Mouse (Mus musculus) brain, embryonic 14.5 days (tissue): ENCODE results near the gene St14. TPM values are rescaled to one million over a fixed set of nuclear protein-coding genes. Genes with fewer than 3 reads are reported as not detected.

ENCODE experiments used
- DNase-seq: peaks from one replicate; pipeline ENCODE4 v3.0.0-alpha.2; 2011; ENCODE audit warnings: low read depth
- CTCF ChIP-seq: fragments of 200-500 bp; IDR thresholded peaks from 2 replicates; pipeline ENCODE4 v1.5.1; 2012; ENCODE audit warnings: inconsistent platforms, mild to moderate bottlenecking, moderate library complexity, borderline replicate concordance; ENCODE audit not compliant: insufficient read depth, insufficient read length; ENCODE audit errors: extremely low read depth
- POLR2A ChIP-seq: fragments of 200-500 bp; IDR thresholded peaks from 2 replicates; pipeline ENCODE4 v1.6.1; 2012; ENCODE audit warnings: mild to moderate bottlenecking, inconsistent platforms, borderline replicate concordance; ENCODE audit not compliant: poor library complexity, insufficient read depth, insufficient read length, severe bottlenecking; ENCODE audit errors: extremely low read depth
- polyA plus RNA-seq: library from polyadenylated mRNA; depleted of rRNA; stranded (reverse); fragments of >200 nt; gene quantifications from 2 replicates; pipeline ENCODE4 v1.2.3, GENCODE M21; 2012

Gene St14
- polyA plus RNA-seq, 1 experiment, result 1.7 TPM

DNA sequence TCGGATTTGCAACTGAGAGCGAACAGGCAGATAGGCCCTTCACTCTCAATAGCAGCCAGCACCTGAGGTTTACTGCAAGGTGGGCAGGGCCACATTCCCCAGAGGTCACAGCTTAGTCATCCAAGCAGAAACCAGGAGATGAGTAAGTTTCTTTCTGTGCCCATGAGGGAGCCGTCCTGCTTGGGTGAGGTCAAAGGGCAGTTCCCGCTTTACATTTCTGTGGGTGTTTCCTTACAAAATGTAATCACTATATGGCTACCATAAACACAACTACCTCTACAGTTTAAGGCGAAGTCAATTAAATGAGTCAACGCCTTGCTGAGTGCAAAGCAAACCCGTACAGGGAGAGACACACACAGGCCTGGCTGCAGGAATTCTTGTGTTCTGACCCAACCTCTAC lies 16.5 kb upstream of the St14 start:
- no peak for DNase-seq
- TF ChIP-seq CTCF (no peak), POLR2A (no peak)

DNA sequence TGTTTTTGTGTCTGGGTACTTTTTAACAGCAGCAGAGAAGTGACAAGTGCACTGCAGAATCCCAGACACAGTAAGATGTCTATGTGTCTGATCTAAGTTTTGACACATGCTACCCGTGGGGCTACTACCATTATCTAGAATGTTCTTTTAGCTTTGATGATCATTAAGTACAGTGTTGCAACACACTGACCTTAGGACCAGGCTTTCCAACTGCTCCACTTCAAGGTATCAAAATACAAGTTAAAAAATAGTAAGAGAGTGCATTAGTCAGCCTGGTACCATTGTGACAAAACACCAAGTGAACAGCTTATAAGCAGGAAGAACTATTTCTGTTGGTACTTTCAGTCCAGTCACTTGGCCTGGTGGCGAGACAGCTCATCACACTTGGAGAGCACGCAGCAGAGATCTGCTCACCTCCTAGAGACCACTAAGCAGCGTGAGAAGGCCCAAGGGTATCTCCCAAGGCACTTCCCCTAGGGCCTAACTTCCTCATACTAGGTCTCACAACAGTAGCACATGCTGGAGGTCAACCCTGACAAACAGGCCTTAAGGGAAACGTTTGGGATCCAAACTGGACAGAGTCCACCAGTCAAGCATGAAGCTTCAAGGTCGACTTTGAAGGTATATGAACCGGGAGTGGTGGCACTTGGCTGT lies 13.7 kb upstream of the St14 start:
- TF ChIP-seq CTCF, result no peak
- TF ChIP-seq POLR2A, result no peak
- no peak for DNase-seq

DNA sequence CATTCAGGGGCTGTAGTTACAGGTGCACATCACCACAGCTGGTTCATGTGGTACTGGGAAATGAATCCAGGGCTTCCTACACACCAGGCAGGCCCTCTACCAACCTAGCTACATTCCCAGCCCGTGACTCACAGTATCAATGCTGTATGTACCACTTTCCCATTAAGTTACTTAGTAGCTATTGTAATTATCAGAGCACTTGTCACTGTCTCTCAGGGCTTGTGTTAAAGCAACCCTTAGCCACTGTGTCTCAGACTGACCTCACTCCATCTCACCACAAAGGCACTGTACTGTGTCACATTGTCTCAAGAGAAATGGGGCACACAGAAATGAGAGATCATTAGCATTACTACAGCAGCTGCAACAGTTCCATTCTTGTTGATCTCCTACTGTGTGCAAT lies 11.3 kb upstream of the St14 start:
- DNase-seq, result peak; percentile 17
- TF ChIP-seq POLR2A, result no peak
- no peak for TF ChIP-seq CTCF

DNA sequence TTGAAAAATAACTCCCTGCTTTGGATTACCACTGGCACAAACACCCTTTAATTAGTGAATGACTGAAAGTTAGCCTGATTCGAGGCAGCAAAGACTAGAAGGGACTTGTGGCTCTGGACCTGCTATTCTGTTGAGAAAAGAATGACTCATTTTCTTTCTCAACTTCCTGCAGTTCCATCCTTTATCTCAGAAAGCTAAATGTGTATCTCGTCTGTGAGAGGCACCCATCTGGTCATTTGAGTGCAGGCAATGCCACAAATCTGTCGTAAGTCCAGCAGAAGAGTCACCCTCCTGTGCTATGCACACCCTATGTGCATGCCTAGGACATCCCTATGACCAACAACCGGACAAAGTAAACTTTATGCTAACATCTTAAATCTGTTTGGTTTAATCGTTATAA lies 1.5 kb upstream of the St14 start:
- TF ChIP-seq CTCF (no peak), POLR2A (no peak)
- DNase-seq, result no peak

DNA sequence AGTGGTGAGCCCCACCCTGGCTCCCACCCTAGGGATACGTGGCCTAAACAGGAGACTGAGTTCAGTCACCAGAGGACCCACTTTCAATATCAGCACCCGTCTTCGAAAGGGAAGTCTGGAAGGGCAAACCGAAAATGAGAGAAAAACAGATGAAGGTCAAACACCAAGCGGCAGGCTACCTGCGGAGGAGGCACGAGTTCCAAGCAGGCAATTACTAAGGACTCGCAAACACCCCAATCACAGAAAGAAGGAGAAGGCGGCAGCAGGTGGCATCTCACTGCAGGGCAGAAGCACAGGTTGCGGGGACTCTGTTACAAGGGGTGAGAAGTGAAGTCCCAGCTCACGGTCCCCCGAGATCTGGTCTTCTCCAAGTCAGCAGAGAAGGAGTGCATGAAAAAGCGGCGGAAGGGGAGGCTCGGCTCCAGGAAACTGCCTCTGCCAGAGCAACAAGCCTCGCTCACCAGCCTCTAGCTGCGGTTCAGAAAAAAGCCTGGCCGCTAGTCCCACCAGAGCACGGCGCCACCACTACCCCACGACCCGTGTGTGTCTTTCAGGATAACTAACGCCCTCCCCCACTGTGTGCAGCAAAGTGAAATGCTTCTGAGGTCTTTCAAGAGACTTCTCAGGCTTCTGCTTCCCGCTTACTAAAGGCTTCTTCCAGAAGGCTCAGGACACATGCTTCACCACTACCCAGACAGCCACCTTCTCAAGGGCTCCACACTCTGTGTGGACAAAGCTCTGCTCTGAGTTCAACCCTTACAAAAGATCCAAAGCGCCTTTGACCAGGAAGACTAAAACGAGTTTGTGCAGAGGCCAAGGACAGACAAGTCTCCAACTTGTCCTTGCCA lies 1.1 kb downstream of the St14 start:
- TF ChIP-seq CTCF (no peak), POLR2A (no peak)
- peak; percentile 19 for DNase-seq

DNA sequence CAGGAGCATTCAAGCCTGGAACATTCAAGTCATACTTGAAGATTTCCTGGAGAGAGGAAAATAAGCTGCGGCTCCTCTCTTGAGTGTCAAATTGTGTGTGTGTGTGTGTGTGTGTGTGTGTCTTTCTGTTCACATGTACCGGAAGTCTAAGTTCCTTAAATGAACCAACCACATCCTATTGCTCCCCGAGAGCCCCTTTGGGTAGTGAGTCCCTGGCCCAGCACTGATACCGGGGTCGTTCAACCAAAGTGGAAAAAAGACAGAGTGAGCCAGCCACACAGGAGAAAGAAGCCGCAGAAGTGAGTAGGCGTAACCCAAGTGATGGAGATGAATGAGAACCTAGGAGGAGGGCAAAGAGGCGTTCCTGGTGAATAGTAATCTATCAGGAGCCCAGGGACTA lies 1.7 kb downstream of the St14 start:
- TF ChIP-seq CTCF (no peak), POLR2A (no peak)
- DNase-seq, result no peak

DNA sequence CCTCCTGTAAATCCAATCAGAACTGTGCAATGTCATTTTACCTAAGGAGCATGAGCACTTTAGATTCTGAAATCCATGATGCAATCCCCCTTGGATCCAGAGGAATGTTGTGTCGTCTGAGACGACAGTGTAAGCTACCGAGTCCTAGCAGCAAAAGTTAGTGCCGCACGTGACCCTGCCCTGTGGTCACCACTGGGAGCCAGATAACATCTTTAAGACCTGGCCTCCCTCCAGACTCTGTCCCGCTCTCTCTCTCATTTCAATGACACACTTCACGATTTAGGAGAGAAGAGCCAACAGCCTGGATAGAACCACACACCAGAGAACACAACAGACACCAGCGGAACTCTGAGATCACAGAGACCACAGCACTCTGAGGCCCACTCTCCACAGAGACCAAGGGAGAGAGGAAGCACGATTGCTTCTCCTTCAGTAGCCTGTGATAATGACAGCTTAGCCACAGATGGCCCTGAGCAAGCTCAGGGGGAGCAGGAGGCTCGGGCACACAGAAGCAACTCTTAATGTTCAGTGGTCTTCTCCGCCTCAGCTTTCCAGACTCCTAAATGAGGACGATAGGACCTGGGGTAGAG lies 3.7 kb downstream of the St14 start:
- TF ChIP-seq POLR2A (no peak), CTCF (no peak)
- DNase-seq, result no peak

DNA sequence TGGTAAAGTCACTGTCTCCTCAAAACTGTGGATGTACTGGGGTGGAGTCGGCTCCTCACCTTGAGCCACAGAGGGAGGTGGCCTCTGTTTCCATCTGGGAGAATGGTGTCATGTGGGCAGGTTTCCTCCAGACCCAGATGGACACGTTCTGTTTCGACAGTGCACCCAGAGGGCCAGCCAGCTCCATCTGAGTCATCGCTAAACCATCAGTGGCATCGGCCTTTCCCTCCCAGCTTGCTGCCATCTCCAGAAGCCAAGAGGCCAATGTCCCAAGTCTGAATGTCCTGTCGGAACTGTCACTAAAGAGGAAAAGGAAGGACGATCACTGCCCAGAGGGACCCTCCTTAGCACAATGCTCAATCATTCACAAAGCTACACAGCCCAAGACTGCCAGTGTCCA lies 5.6 kb downstream of the St14 start:
- TF ChIP-seq CTCF (no peak), POLR2A (no peak)
- DNase-seq, result no peak

DNA sequence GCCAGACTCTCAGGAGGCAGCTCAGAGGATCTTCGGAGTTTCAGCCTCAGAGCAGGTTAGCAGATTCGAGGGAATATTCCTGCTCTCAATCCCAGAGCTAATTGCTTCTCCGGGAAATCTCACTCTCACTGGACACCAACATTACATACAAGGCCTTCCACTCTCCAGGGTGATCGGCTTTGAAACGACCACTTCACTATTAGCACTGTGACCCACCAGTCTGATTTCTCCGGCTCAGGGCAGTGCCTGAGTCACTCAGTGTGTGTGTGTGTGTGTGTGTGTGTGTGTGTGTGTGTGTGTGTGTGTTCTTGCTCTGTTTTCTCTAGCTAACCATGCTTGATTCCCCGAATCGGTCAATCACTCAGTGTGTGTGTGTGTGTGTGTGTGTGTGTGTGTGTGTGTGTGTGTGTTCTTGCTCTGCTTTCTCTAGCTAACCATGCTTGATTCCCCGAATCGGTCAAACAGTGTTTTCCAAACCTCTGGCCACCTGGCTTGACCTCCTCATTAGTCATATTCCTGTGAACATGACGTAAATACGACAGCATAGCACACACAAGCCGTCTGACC lies 9.1 kb downstream of the St14 start:
- TF ChIP-seq POLR2A (no peak), CTCF (no peak)
- peak; percentile 56 for DNase-seq

DNA sequence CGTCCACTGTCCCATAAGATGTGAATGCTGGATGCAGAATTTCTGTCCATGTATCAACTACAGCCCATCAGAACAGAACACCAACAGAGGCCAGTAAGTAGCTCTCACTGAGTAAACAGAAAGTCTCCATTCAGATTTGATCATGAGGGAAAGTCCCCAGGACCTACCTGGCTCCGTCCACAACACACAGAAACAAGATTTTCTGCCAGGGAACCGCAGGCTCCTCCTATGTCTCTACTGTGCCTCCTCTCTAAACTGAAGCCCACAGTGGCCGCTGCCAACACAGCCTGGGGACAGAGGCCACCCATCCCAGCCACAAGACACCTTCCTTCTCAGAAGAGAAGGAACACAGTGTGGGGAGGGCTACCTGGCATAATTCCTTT lies 11.1 kb downstream of the St14 start:
- no peak for DNase-seq
- TF ChIP-seq POLR2A, result no peak
- TF ChIP-seq CTCF, result no peak

DNA sequence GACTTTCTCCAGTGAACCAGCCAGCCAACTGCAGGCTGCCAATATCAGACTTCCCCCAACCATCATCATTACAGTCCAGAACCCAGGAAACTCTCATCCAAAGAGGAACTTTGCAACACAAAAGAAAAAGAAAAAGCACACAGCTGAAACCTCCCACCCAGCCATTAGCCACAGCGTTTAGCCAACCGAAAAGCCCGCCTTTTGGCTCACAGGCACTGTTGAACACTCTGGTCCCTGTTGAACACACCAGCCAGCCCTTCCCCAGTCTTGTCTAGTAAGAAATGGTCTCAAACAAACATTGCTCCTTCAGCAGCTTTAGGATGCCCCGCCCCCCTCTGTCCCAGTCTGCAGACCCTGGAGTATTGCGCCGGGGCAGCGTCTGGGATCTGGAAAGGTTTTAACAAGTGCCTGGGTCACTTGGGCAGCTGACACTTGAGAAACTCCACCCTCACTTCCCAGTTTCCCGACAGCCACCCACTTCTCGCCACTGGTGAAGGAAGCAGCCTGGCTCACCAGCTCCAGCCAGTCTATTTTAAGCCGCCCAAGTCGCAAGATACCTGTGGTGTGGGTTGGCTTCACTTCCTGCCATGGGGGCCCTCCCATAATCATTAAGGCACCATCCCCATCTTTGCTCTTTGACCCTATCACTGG lies 11.6 kb downstream of the St14 start:
- no peak for TF ChIP-seq CTCF
- TF ChIP-seq POLR2A, result no peak
- DNase-seq, result peak; percentile 45

DNA sequence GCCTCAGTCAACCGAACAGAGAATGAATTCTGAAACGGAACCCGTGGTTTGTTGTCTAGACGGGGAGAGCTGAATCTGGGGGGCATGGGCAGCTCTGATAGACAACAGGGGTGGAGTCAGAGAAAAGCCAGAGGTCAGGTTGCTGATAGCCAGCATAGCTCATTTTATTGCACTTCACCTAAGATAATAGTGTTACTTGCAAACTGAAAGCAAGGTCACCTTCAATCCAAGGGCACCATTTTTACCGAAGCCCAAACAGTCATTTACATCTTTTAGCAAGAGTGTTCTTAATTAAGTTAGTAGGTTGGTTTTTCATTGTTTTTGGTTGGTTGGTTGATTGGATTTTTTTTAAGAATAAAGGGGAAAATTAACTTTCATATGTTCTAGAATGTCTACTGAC lies 12.2 kb downstream of the St14 start:
- no peak for TF ChIP-seq POLR2A
- no peak for TF ChIP-seq CTCF

More for the DNA sequence above, 12.2 kb downstream of the St14 start:
- DNase-seq, result no peak
